Mouse (Mus musculus): ENCODE results near the gene Ehd1. TPM values are rescaled to one million over a fixed set of nuclear protein-coding genes. Genes with fewer than 3 reads are reported as not detected.

Ehd1 gene
- total RNA-seq, 1 experiment, result 162 TPM

- H3K36me3 ChIP-seq (ENCODE audit: control insufficient read depth, insufficient read depth, low read length, poor library complexity, severe bottlenecking), result peaks cover 20% of the 10 kb centered on the region
These were observed 15.7 kb downstream of the Ehd1 start for GRCm38 (mm10) chr19:6292262-6292661.

GRCm38 (mm10) chr19:6294301-6294700 is 17.8 kb downstream of the Ehd1 start:
- H3K9ac ChIP-seq (ENCODE audit: insufficient read depth, low read depth, low read length, poor library complexity, severe bottlenecking), result no peak overlapping the region
- DNase-seq (ENCODE audit: low read depth, low spot score), result no peak
- H3K4me1 ChIP-seq (ENCODE audit: control insufficient read depth in 2 of 2, insufficient read depth in 2 of 2, low read length in 2 of 2, poor library complexity in 1 of 2), result peaks cover 1 to 23% of the 10 kb centered on the region in 2 experiments; a peak in 3 of 4 replicates
- in situ Hi-C loops (cut with MboI; ENCODE audit: low sequenced_read_pairs in 2 of 2, unreplicated experiment in 2 of 2), result no loop called here
- H3K4me3 ChIP-seq (ENCODE audit: insufficient read depth in 1 of 2, low read depth in 1 of 2, low read length in 2 of 2, poor library complexity in 1 of 2, severe bottlenecking in 1 of 2), result no peak overlapping the region
- peaks cover 36% of the 10 kb centered on the region for H3K36me3 ChIP-seq (ENCODE audit: control insufficient read depth, insufficient read depth, low read length, poor library complexity, severe bottlenecking)
- H3K27ac ChIP-seq (ENCODE audit: insufficient read depth, low read depth, low read length, poor library complexity, severe bottlenecking), result no peak overlapping the region
- no peak for TF ChIP-seq ZC3H11A (IDR thresholded peaks at IDR 0.05; ENCODE audit: borderline replicate concordance, low read depth, low read length)
- no peaks in the 10 kb centered on the region for H3K9me3 ChIP-seq (ENCODE audit: control insufficient read depth, insufficient read depth, low read depth, low read length)

More at GRCm38 (mm10) chr19:6292262-6292661, 15.7 kb downstream of the Ehd1 start:
- in situ Hi-C loops (cut with MboI; ENCODE audit: low sequenced_read_pairs in 2 of 2, unreplicated experiment in 2 of 2), result no loop called here
- Histone ChIP-seq H3K4me3 (ENCODE audit: insufficient read depth in 1 of 2, low read depth in 1 of 2, low read length in 2 of 2, poor library complexity in 1 of 2, severe bottlenecking in 1 of 2) (no peak overlapping the region), H3K9me3 (ENCODE audit: control insufficient read depth, insufficient read depth, low read depth, low read length) (no peaks in the 10 kb centered on the region), H3K9ac (ENCODE audit: insufficient read depth, low read depth, low read length, poor library complexity, severe bottlenecking) (no peak overlapping the region), H3K27ac (ENCODE audit: insufficient read depth, low read depth, low read length, poor library complexity, severe bottlenecking) (no peak overlapping the region), H3K4me1 (ENCODE audit: control insufficient read depth in 2 of 2, insufficient read depth in 2 of 2, low read length in 2 of 2, poor library complexity in 1 of 2) (peaks cover 0 to 20% of the 10 kb centered on the region in 2 experiments; a peak in 3 of 4 replicates)
- DNase-seq (ENCODE audit: low read depth, low spot score), result no peak
- TF ChIP-seq ZC3H11A (IDR thresholded peaks at IDR 0.05; ENCODE audit: borderline replicate concordance, low read depth, low read length) (no peak), MAFK (IDR thresholded peaks at IDR 0.05; ENCODE audit: insufficient read depth, low read depth, low read length) (no peak), ZNF384 (IDR thresholded peaks at IDR 0.05; ENCODE audit: low read depth, low read length) (no peak), CHD2 (IDR thresholded peaks at IDR 0.05; ENCODE audit: low read depth, low read length) (no peak), HCFC1 (IDR thresholded peaks at IDR 0.05; ENCODE audit: borderline replicate concordance, insufficient read depth, low read length) (no peak)

- peaks cover 36% of the 10 kb centered on the region for H3K36me3 ChIP-seq (ENCODE audit: control insufficient read depth, insufficient read depth, low read length, poor library complexity, severe bottlenecking)
These were observed 20.2 kb downstream of the Ehd1 start for GRCm38 (mm10) chr19:6296551-6297210.

GRCm38 (mm10) chr19:6297641-6298040 is 21.1 kb downstream of the Ehd1 start:
- TF ChIP-seq MAFK (IDR thresholded peaks at IDR 0.05; ENCODE audit: insufficient read depth, low read depth, low read length), result peak; percentile 49; the same call in 1 of the 2 replicates
- TF ChIP-seq ZC3H11A (IDR thresholded peaks at IDR 0.05; ENCODE audit: borderline replicate concordance, low read depth, low read length), result no peak
- H3K36me3 ChIP-seq (ENCODE audit: control insufficient read depth, insufficient read depth, low read length, poor library complexity, severe bottlenecking), result peaks cover 36% of the 10 kb centered on the region
- no peak for DNase-seq (ENCODE audit: low read depth, low spot score)
- in situ Hi-C loops (cut with MboI; ENCODE audit: low sequenced_read_pairs in 2 of 2, unreplicated experiment in 2 of 2), result no loop called here
- peaks cover 10 to 30% of the 10 kb centered on the region in 2 experiments for H3K4me1 ChIP-seq (ENCODE audit: control insufficient read depth in 2 of 2, insufficient read depth in 2 of 2, low read length in 2 of 2, poor library complexity in 1 of 2)
- peak overlapping the region; percentile 31; the same call in 1 of the 2 replicates for H3K27ac ChIP-seq (ENCODE audit: insufficient read depth, low read depth, low read length, poor library complexity, severe bottlenecking)
- H3K9ac ChIP-seq (ENCODE audit: insufficient read depth, low read depth, low read length, poor library complexity, severe bottlenecking), result no peak overlapping the region
- no peaks in the 10 kb centered on the region for H3K9me3 ChIP-seq (ENCODE audit: control insufficient read depth, insufficient read depth, low read depth, low read length)
- H3K4me3 ChIP-seq (ENCODE audit: insufficient read depth in 1 of 2, low read depth in 1 of 2, low read length in 2 of 2, poor library complexity in 1 of 2, severe bottlenecking in 1 of 2), result no peak overlapping the region

More at GRCm38 (mm10) chr19:6296551-6297210, 20.2 kb downstream of the Ehd1 start:
- H3K27ac ChIP-seq (ENCODE audit: insufficient read depth, low read depth, low read length, poor library complexity, severe bottlenecking), result peak overlapping the region; percentile 21; the same call in 1 of the 2 replicates
- H3K4me1 ChIP-seq (ENCODE audit: control insufficient read depth in 2 of 2, insufficient read depth in 2 of 2, low read length in 2 of 2, poor library complexity in 1 of 2), result peaks cover 5 to 24% of the 10 kb centered on the region in 2 experiments; a peak in 3 of 4 replicates
- TF ChIP-seq ZNF384 (IDR thresholded peaks at IDR 0.05; ENCODE audit: low read depth, low read length) (no peak), ZC3H11A (IDR thresholded peaks at IDR 0.05; ENCODE audit: borderline replicate concordance, low read depth, low read length) (no peak), CHD2 (IDR thresholded peaks at IDR 0.05; ENCODE audit: low read depth, low read length) (no peak), MAFK (IDR thresholded peaks at IDR 0.05; ENCODE audit: insufficient read depth, low read depth, low read length) (peak; percentile 83), HCFC1 (IDR thresholded peaks at IDR 0.05; ENCODE audit: borderline replicate concordance, insufficient read depth, low read length) (no peak)
- no peak overlapping the region for H3K4me3 ChIP-seq (ENCODE audit: insufficient read depth in 1 of 2, low read depth in 1 of 2, low read length in 2 of 2, poor library complexity in 1 of 2, severe bottlenecking in 1 of 2)
- no peaks in the 10 kb centered on the region for H3K9me3 ChIP-seq (ENCODE audit: control insufficient read depth, insufficient read depth, low read depth, low read length)
- no peak for DNase-seq (ENCODE audit: low read depth, low spot score)
- no peak overlapping the region for H3K9ac ChIP-seq (ENCODE audit: insufficient read depth, low read depth, low read length, poor library complexity, severe bottlenecking)
- in situ Hi-C loops (cut with MboI; ENCODE audit: low sequenced_read_pairs in 2 of 2, unreplicated experiment in 2 of 2), result no loop called here

- no peak overlapping the region for H3K27ac ChIP-seq (ENCODE audit: insufficient read depth, low read depth, low read length, poor library complexity, severe bottlenecking)
- in situ Hi-C loops (cut with MboI; ENCODE audit: low sequenced_read_pairs in 2 of 2, unreplicated experiment in 2 of 2), result no loop called here
- H3K4me3 ChIP-seq (ENCODE audit: insufficient read depth in 1 of 2, low read depth in 1 of 2, low read length in 2 of 2, poor library complexity in 1 of 2, severe bottlenecking in 1 of 2), result no peak overlapping the region
- TF ChIP-seq MAFK (IDR thresholded peaks at IDR 0.05; ENCODE audit: insufficient read depth, low read depth, low read length) (no peak), ZC3H11A (IDR thresholded peaks at IDR 0.05; ENCODE audit: borderline replicate concordance, low read depth, low read length) (no peak)
- peaks cover 36% of the 10 kb centered on the region for H3K36me3 ChIP-seq (ENCODE audit: control insufficient read depth, insufficient read depth, low read length, poor library complexity, severe bottlenecking)
- peaks cover 14 to 35% of the 10 kb centered on the region in 2 experiments for H3K4me1 ChIP-seq (ENCODE audit: control insufficient read depth in 2 of 2, insufficient read depth in 2 of 2, low read length in 2 of 2, poor library complexity in 1 of 2)
- DNase-seq (ENCODE audit: low read depth, low spot score), result no peak
- no peak overlapping the region for H3K9ac ChIP-seq (ENCODE audit: insufficient read depth, low read depth, low read length, poor library complexity, severe bottlenecking)
- H3K9me3 ChIP-seq (ENCODE audit: control insufficient read depth, insufficient read depth, low read depth, low read length), result no peaks in the 10 kb centered on the region
These were observed 22.5 kb downstream of the Ehd1 start for GRCm38 (mm10) chr19:6299003-6299402.
